Mouse (Mus musculus) embryo, embryonic 11 days (tissue): ENCODE measurements at regions not wholly inside any gene's neighbourhood (a gene's known extent, or its start where the extent isn't known, plus 50 kb on each side); places are given as distances from the start of the nearest gene placed in this dataset.
A peak's percentile ranks its signal among the peaks of the same experiment; 100 is the strongest.

ENCODE experiments used
- DNase-seq: peaks from one replicate; pipeline ENCODE4 v3.0.0-alpha.2; 2015

DNA sequence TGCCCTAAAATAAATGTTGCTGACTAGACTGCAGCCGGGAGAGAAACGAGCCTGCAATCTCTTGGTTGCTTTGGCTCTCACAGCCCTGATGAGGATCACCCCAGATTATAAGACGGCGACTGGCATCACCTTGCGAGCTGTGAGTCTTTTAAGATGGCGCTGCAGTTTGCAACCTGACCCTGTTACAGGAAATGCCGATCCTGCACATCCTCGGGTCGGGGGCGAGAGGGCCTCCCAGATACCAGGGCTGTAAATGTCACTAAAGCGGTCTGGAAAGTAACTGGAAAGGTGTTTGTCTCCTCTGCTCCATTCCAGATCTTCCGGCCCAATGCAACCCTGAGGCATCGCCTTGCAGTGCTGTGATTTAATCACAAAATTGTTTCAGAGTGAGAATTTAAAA is 53.4 kb downstream of the Cartpt start:
- peak; percentile 45 for DNase-seq

- DNase-seq: peak; percentile 70
These were observed 58.3 kb downstream of the Cartpt start for GRCm38 (mm10) chr13:99842626-99843025.

DNA sequence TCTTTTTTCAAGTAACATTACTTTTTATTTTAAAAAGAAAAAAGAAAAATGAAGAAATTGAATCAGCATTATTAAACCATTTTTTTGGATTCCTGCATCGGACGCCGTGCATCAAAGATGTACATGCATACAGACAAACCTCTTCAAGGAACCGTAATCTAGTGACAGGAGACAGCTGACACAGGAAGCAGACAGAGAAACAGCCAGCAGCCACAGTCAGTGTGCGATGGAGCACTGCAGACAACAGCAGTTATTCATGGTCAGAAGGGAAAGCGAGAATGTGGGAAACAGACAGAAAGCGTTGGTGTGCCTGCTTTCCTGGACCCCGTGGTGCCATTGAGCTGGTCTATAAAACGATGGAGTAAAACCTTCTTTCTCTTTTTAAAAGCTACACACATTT is 61.4 kb downstream of the Cartpt start:
- DNase-seq: no peak

- peak; percentile 91 for DNase-seq
These were observed 63.0 kb downstream of the Cartpt start for GRCm38 (mm10) chr13:99837772-99838425.

GRCm38 (mm10) chr13:99837180-99837579 is 63.7 kb downstream of the Cartpt start:
- no peak for DNase-seq

DNA sequence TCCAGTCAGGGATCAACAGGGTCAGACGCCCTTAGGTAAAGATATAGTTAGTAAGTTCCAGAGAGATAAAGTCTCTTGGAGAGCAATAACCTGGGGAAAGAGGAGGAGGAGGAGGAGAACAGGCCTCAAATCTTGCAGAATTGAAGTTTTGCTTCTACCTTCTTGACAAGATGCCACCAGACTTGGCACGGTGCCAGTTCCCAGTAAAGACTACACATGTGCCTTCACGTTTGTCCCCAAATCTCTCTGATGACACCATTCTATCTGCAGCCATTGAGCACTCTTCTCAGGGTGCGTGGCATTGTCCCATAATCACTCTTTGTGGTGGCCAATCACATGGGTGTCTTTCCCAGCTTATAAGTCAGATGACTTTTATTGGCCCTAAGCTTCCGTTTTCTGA is 64.3 kb downstream of the Cartpt start:
- DNase-seq: no peak

- no peak for DNase-seq
These were observed 65.4 kb downstream of the Cartpt start for GRCm38 (mm10) chr13:99835518-99835917.

DNA sequence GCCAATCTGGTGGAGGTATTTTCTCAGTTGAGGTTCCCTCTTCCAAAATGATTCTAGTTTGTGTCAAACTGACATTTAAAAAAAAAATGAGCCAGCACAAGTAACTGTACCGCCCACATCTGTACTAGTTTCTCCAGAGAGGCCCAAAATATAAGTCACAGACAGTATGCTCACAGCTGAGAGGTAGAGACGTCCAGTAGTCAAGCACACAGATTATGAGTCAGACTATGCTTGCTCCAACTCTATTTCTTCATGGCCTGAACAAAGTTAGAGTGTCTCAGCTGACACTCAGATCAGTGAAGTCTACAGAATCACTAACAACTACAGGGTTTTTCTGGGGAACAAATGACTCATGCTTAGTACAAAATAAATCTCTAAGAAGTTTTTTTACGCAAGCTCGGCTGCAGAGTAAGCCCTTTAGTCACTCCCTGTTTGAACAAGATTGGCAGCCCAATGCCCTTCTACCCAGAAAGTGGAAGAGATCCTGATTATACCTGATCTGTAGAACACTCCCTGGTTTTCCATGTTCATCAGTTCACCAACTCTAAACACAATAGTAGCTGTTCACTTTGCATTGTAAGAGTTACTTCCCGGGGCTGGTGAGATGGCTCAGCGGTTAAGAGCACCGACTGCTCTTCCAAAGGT is 70.7 kb downstream of the Cartpt start:
- DNase-seq: no peak

GRCm38 (mm10) chr13:99827573-99827972 is 73.3 kb downstream of the Cartpt start:
- no peak for DNase-seq

- no peak for DNase-seq
These were observed 76.3 kb downstream of the Cartpt start for GRCm38 (mm10) chr13:99824625-99825024.

- no peak for DNase-seq
These were observed 84.2 kb downstream of the Cartpt start for GRCm38 (mm10) chr13:99816666-99817065.

- no peak for DNase-seq
These were observed 85.1 kb downstream of the Cartpt start for GRCm38 (mm10) chr13:99815786-99816185.

GRCm38 (mm10) chr13:99814801-99815200 is 86.1 kb downstream of the Cartpt start:
- DNase-seq: no peak

DNA sequence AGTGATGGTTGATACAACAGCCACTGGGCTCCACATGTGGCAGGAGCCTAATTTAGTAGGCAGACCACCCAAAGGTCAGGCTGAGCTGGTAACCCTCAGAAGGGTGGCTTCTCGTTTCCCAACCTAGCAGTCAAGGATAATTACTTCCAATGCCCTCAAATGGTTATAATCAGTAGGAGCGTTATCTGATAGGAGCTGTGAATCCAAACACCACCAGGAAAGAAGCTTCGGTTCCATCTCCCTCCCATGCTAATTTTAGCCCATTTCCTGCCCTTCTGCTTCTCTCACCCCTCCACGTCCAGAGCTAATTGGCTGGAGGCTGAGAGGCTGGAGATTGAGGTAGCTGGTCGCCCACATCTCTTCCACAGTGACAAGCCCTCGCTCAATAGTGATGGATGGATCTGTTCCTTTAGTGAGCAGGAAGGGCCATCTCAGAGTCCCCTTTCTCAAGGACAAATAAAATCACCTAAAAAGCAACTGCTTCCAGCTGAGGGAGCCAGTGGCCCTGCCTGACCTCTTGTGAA is 86.8 kb downstream of the Cartpt start:
- DNase-seq: no peak

GRCm38 (mm10) chr13:99794448-99794847 is 106.4 kb downstream of the Cartpt start:
- no peak for DNase-seq

DNA sequence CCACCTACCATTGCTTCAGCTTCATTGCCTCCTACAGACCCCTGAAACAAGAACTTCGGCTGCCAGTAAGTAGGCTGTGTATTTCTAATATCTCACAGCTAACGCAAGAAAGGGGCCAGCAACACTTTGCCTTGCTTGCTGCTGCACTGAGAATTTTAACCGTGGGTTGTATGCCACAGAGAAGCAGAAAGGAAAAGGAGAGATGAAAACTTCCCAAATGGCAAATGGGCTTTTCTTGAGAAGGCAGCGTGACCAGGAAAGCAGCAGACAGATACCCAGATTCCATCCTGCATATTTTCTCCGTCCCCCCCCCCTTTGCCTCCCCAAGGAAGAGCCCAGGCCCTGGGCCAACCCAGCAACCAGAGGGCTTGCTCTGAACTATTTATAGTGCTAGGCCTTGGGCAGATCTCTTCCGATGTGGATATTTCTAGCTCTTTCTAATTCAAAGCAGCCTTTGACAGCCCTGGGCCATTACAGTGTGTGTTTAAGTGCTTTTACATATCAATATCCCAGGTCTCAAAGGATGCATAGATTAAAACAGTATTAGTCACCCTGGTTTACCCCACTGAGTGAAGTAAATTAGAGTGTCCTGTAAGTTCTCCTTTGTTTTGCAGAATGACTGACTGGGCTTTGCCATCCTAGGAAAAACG is 107.0 kb downstream of the Cartpt start:
- no peak for DNase-seq

DNA sequence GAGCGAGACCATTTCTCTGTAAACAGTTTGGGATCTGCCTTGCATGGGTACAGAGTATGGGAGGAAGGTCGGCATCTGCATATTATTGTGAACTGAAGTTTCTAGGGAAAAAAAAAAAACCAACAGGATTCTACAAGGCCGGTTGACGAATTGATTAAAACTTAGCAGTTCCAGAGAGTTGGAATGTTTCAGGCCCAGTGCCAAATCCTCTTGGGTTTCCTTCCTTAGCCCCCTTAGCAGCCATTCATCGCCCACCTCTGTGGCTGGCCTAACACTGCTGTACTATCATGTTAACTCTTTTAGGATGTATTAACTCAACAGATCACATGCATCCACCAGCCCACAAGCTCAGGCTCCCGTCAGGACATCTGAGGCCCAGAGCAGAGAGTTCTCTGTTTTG is 107.9 kb downstream of the Cartpt start:
- no peak for DNase-seq

DNA sequence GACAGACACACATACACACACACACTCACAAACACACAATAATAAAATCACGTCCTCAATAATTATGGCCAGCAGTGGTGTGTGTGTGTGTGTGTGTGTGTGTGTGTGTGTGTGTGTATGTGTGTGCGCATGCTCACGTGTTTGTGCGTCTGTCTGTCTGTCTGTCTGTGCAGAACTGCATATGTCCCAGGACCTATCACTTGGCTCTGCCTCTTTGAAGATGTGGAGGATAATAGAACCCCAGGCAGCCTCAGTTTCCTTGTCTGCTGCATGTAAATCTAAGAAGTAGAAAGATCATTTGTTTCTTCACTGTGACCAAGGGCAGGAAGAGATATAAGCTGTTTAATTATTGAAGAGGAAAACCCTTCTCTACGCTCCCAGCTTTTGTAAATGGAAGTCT is 109.9 kb downstream of the Cartpt start:
- DNase-seq: no peak

DNA sequence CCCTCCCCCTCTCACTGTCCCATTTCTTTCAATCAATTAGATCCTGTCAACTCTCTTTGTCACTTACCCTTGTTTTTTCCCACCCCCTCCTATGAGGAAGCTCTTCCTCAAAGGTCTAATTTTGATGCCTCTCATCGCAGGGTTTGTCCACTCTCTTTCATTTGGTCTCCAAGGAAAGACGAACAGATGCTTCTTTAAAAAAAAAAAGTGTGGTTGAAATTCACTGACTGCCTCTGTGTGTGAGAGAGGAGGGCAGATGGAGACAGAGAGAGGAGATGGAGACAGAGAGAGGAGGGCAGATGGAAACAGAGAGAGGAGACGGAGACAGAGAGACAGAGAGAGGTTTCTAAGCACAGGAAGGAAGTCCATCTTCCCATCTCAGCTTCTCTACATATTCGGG is 113.1 kb downstream of the Cartpt start:
- DNase-seq: no peak

DNA sequence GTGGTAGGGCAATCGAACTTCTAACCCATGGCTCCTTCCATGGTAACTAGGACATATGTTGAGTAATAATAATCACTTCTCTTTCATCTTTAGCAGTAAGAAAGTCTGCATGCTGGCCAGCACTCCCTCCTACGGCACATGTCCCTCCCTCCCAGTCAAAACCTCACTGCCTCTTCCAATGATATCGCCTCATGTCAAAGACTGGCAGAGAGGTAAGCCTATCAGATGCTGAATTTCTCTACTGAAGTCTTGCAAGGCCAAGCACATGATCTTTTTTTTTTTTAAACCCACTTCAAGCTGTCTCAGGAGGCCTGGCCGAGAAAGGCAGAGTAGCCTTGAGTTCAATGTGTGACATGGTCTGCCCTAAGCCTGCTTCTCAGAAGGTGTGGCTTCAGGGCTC is 115.5 kb downstream of the Cartpt start:
- DNase-seq: no peak

DNA sequence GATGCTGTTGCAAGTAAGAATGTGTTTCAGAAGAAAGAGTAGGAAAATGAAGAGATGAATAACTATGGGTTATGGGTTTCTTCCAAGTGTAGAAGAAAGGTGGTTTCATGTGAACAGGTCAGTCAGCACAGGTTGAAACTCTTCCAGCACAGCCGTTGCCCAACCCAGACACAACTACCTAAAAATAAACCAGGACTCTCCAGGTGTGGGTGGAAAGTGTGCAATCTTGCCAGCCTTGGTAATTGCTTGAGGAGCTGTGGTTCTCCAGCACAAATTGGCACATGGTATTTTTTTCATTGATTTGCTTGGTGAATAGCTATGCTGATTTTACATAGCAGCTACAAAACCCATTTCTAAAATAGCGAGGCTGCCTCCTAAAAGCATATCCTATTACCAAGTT is 116.6 kb downstream of the Cartpt start:
- no peak for DNase-seq

GRCm38 (mm10) chr13:99782883-99783721 is 117.8 kb downstream of the Cartpt start:
- DNase-seq: no peak

DNA sequence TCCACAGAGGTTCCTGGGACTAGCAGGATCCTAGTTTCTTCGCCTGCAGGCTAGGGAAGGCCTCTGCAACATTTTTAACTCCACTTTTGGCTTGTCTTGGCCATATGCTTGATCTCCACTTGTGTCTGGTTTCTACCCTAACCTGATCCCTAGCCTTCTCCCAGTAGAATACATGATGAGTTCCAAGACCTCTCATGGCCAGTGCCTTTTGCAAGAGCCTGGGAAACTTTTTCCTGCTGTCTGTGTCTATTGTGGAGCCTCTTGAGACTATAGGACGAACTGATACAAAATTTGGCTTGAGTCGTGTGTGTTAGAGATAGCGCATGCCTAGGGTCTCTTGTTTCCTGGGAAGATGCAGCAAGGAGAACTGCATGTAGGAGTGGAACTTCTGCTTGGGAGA is 119.3 kb downstream of the Cartpt start:
- no peak for DNase-seq
